Mouse (Mus musculus) layer of hippocampus, adult 2 months (tissue): ENCODE measurements around the gene Sh3pxd2b. TPM values are rescaled to one million over a fixed set of nuclear protein-coding genes. Genes with fewer than 3 reads are reported as not detected.

Experiments
- DNase-seq, 2 experiments: peaks; one replicate each; pipeline ENCODE4 v3.0.0; 2022; ENCODE audit warnings: low spot score in 2 of 2
- H3K27ac ChIP-seq: fragments of 200-600 bp; 2 replicates; pipeline ENCODE4 v1.8.1; 2022
- H3K4me3 ChIP-seq: fragments of 200-600 bp; 2 replicates; pipeline ENCODE4 v1.8.1; 2022; ENCODE audit warnings: mild to moderate bottlenecking
- CTCF ChIP-seq: fragments of 200-600 bp; conservative IDR thresholded peaks from 2 replicates; pipeline ENCODE4 v1.8.1; 2022; ENCODE audit warnings: antibody characterized with exemption, mild to moderate bottlenecking, moderate library complexity
- total RNA-seq, 2 experiments: library from RNA; stranded (reverse); gene quantifications; 2 replicates each; pipeline ENCODE4 v1.2.3; 2021

The Sh3pxd2b gene
- total RNA-seq, 2 experiments from 2014 or later = 10.2 to 11.1 TPM

DNA sequence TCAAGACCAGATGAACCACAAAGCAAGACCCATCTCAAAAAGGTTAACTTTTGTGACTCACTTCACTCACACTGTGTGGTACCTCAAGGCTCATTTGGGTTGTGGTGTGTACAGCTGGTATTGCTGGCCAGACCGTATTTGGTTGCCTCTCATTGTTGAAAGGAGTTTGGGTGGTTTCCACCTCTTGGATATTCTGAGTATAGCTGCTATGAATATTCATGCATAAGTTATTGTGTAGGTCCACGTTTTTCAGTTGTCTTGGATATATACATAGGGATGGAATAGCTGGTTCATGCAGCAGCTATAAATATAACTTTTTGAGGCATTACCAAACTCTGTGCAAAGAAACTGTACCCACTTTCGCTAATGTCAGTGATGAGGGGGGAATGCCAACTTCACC, 95.0 kb downstream of the Sh3pxd2b start:
- Histone ChIP-seq H3K27ac (no peak overlapping the region), H3K4me3 (no peak overlapping the region)
- no peak for DNase-seq
- no peak for TF ChIP-seq CTCF

DNA sequence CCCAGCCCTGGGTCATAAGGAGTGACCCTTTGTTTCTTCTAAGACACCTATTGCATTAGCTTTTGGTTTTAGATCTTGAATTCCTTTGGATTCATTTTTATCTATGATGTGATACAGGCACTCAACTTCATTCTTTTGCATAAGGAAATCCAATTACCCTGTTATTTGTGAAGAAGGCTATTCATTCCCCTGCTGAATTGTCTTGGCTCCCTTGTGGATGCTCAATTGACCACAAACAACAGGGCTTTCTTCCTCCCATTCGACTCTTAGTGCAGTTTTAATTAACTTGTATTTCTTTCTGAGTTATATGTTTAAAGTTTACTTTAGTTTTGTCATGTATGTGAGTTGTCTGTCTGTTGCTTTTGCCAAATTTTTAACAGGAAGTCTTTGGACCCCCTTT, 96.6 kb downstream of the Sh3pxd2b start:
- no peak for DNase-seq
- no peak overlapping the region for H3K27ac ChIP-seq
- TF ChIP-seq CTCF = no peak
- no peak overlapping the region for H3K4me3 ChIP-seq

DNA sequence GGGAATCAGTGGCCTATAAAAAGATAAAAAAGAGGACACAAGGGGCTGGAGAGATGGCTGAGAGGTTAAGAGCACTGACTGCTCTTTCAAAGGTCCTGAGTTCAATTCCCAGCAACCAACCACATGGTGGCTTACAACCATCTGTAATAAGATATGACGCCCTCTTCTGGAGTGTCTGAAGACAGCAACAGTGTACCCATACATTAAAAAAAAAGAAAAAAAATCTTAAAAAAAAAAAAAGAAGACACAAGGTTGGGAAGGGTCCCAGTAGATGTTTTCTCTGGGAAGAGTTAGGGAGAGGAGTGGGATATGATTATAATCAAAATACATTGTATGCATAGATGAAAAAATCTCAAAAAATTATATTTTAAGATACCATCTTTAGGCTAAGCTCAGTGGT, 97.5 kb downstream of the Sh3pxd2b start:
- no peak for TF ChIP-seq CTCF
- Histone ChIP-seq H3K4me3 (no peak overlapping the region), H3K27ac (no peak overlapping the region)
- DNase-seq = no peak

DNA sequence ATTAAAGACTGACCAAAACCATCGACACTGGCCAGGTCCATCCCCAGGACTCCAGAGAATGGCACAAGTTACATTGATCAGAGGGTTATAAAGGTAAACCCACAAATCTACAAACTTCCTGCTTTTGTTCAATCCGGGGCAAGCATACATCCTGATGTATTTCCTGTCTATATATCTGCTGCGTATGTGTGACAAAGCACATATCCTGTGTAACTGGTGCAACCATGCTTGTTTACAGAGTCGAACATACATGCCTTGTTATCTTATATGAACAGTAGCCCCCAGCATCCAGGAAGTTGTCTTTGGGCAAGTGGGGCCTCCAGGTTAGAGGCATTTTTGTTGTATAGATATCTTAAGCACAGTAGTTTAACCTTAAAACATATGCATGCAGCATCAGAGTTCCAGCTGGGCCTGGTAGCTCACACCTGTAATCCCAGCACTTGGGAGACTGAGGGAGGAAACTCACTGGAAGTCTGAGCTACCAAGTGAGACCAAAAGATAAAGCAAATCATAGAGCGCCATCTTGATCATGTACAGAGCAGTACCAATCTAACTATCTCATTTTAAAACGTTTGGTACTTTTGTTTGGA, 98.1 kb downstream of the Sh3pxd2b start:
- no peak overlapping the region for H3K4me3 ChIP-seq
- no peak overlapping the region for H3K27ac ChIP-seq
- no peak for TF ChIP-seq CTCF
- DNase-seq = no peak

DNA sequence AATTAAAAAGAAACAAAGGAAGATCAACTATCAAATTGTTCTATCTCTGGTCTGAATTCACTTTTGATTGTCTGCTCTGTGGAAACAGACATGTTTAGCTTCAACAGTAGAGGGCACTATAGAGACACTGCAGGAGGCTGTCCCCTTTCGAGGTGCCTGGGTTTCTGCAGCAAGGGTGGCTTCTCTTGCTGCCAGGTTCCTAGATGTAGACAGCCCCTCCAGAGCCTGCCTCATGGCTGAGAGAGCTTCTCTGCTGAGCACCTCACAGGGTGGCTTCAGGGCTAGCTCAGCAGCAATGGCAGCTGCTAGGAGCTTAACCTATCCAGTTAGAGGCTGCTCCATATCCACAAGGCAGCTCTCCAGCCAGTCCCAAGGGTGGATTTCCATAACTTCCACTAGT, 102.6 kb downstream of the Sh3pxd2b start:
- TF ChIP-seq CTCF = peak; percentile 98
- no peak overlapping the region for H3K4me3 ChIP-seq
- DNase-seq = peak; percentile 59 to 63
- no peak overlapping the region for H3K27ac ChIP-seq

DNA sequence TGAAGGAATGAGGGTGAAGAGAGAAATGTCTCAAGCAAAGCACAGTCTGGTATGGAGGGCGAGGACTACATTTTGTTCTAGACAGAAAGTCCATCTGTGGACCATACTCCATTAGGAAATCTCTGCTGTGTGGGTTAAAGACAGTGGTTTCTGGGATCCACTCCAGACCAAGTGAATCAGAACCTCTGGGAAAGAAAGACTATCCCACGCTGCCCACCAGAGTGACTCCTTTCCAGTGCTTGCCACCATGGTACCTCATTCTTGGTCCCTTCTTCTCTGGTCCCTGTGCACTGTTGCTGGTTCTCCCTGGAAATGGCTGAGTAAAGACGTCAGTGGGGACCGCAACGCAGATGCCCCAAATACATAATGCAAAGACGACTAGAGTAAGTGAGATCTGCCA, 103.7 kb downstream of the Sh3pxd2b start:
- H3K27ac ChIP-seq = no peak overlapping the region
- no peak for TF ChIP-seq CTCF
- DNase-seq = no peak
- H3K4me3 ChIP-seq = no peak overlapping the region

DNA sequence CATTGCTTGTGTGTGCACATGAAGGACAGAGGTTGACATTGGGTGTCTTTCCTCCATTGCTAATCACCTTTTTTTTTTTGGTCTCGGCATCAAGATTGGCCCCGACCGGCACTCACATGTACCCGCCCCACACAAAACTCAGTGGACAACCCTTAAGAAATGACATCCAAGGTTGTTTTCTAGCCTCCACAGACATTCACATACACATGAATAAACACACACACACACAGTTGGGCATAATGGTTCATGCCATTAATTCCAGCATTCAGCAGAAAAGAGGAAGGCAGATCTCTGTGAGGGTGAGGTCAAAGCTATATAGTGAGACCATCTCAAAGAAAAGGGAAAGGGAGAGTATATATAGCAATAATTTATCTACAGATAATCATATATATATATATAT, 105.1 kb downstream of the Sh3pxd2b start:
- no peak overlapping the region; the same call in 1 of the 2 replicates for H3K27ac ChIP-seq
- no peak for TF ChIP-seq CTCF
- no peak overlapping the region for H3K4me3 ChIP-seq
- no peak for DNase-seq

DNA sequence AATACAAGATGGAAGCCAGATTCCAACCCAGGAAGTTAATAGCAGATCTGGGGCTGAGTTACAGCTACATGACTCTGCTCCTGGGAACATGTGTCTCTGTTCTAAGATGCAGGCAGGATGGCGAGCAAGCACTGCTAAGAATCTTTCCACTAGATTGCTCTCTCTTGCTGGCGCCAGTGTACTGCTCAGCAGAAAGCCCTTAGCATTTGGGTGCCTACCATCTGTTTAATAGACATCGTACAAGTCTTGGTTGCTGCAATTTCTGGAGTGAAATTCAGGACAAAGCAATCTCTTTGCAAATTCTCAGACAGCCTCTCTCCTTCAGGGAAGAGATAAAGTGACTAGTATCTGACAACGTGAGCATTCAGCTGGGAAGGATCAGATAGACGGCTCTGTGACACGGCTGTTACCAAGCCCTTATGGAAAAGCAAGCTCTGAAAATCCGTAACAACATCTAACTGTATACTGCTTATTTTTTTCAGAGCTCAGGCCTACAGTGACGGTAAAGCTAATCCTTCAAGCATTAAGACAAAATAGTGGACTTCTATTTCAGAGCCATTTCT, 105.8 kb downstream of the Sh3pxd2b start:
- DNase-seq = peak in 1 of 2 experiments; percentile 47
- TF ChIP-seq CTCF = no peak

DNA sequence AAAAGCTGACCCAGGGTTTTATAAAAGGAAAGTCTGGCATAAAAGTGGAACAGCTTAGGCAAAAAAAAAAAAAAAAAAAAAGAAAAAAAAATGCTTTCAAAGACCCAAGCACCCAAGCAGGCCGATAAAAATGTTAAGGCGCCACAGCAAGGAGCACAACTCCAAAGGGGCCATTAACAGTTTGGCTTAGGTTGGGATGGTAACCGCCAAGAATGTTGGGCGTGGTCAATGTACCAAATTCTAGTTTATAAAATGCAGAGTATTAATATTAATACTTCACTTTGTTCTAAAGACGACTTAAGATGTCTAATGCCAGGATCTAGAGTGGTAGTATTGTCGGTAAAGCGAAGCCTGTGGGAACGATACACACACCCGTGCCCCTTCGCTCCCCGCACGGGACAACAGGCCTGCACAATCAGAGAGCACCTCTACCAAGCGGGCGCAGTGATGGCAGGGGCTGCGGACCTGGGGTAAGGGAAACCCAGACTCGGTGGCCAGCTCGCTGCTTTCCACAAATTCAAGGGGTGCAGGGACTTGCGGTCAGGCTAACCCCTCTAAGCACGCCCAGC, 106.7 kb downstream of the Sh3pxd2b start:
- TF ChIP-seq CTCF = no peak
- H3K4me3 ChIP-seq = peak overlapping the region; percentile 90
- DNase-seq = peak in 1 of 2 experiments; percentile 23

More for the DNA sequence above, 105.8 kb downstream of the Sh3pxd2b start:
- H3K4me3 ChIP-seq = no peak overlapping the region
- peak overlapping the region; percentile 92; the same call in 1 of the 2 replicates for H3K27ac ChIP-seq

DNA sequence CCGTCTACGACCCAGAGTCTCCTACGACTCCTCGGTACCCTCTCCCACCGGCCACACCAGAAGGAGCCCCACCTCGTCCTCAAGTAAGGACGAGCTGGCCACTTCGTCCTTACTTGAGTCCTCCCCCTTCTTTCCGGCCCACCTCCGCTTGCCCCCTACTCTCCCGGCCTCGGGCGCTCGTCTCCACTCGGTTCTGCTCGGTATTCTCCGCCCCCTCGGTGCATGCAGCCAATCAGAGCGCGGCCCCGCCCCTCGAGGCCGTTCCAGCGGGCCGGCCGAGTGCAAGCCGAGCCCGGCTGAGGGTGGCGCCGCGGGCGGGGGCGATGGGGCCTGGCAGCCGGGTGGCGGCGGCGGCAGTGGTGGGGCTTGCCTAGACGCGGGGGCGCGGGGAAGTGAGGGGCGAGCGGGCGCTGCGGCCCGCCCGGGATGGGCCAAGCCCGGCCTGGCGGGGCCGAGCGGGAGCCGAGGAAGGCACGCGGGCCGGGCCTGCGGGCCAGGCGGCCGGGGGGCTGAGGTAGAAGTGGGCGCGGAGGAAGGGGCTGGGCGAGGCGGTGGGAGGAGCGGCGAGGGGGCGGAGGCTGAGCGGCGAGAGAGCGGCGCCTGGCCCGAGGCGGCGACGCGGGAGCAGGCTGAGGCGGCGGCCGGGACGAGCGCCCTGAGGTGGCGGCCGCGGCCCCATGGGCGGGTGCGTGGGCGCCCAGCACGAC, 107.3 kb downstream of the Sh3pxd2b start, which contains the start of gene Ubtd2:
Ubtd2 (plus strand) TSS at position 571 of the 707 bp plus-strand sequence.
- H3K27ac ChIP-seq = peak within 1 kb of the TSS; percentile 92
- TF ChIP-seq CTCF = no peak
- peak within 1 kb of the TSS; percentile 90 for H3K4me3 ChIP-seq
- peak; percentile 96 to 98 for DNase-seq

More for the DNA sequence above, 106.7 kb downstream of the Sh3pxd2b start:
- H3K27ac ChIP-seq = peak overlapping the region; percentile 92

DNA sequence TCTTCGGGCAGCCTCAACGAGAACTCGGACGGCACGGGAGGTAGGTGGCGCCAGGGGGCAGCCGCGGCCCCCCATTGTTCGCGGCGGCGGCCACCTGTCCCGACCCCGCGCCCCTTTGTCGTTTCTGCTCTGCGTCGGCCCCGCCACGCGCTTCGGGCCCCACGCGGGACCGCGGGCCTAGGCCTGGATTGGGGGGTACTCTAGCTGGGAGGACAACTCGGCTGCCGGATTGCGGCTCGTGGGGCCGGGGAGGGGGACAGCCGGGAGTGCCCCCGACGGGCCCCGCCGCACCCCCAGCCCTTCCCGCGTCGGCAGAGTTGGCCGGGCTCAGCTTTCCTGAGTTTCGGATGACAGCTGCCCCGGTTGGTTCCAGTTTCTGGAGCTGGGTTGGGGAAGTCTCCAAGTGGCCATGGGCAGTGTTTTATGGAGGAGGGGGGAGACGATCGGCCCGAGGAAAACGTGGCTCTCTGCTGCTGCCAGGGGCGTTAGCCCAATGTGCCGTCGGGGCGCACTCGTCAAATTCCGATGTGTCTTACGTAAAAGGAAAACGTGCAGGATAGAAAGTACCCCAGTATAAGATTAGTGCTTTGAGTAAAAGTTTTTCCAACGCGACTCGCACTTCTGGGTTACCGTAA, 108.0 kb downstream of the Sh3pxd2b start:
- TF ChIP-seq CTCF = peak; percentile 58
- DNase-seq = peak in 1 of 2 experiments; percentile 12
- Histone ChIP-seq H3K27ac (peak overlapping the region; percentile 92), H3K4me3 (peak overlapping the region; percentile 90)

DNA sequence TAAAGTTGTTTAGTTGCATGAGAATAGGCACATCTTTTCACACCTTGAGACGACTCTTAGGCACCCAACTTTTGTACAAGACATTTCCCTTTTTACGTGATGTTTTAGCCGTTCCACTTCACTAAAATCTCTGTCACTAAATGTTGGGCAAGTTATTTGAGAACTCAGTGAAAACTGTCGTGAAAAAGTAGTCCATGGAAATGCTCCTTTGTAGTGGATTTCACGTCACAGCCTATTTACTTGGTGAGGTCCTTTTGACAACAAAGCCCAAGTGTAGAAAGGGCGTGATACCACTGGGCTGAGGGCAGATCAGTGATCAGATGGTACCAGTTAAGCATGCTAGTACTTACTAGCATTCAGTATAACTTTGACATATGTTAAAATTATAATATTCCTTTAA, 108.7 kb downstream of the Sh3pxd2b start:
- no peak for DNase-seq
- Histone ChIP-seq H3K27ac (no peak overlapping the region), H3K4me3 (peak overlapping the region; percentile 90)
- no peak for TF ChIP-seq CTCF

DNA sequence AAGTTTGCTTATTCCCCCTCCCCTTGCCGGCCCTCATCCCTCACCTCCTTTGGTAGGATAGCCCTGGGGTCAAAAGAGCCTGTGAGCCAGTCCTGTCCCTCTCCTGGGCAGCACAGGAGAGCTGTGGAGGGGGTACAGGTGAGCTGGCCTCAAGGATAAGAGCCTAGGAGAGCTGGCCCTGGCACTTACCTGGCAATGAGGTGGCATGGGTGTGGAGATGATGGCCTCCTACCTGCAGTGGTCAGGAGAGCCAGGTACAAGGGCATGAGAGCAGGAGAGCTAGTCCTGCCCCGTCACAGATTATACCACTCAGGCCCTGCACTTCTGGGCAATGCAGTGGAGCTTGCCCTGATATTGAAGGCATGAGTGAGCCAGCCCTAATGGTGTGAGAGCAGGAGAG, 116.7 kb downstream of the Sh3pxd2b start:
- Histone ChIP-seq H3K27ac (no peak overlapping the region), H3K4me3 (no peak overlapping the region)
- DNase-seq = no peak
- no peak for TF ChIP-seq CTCF
